Mouse (Mus musculus) liver, postnatal 0 days (tissue): ENCODE results near the gene Tigit. TPM values are rescaled to one million over a fixed set of nuclear protein-coding genes. Genes with fewer than 3 reads are reported as not detected.

Experiments used
- ATAC-seq: fragments of 200-750 bp; cut with Nextera tagmentation; 2 replicates; pipeline ENCODE4 v1.8.0; 2017; ENCODE audit warnings: mild to moderate bottlenecking, moderate library complexity
- DNase-seq: peaks from one replicate; pipeline ENCODE4 v3.0.0-alpha.2; 2016
- H3K27ac ChIP-seq: fragments of 300-500 bp; sonication (generic); 2 replicates; pipeline ENCODE4 v1.5.1; 2014; ENCODE audit warnings: antibody characterized with exemption, moderate library complexity, mild to moderate bottlenecking, low read depth
- H3K27me3 ChIP-seq: fragments of 300-500 bp; sonication (generic); 2 replicates; pipeline ENCODE4 v1.6.1; 2014; ENCODE audit warnings: low read length, control low read depth, mixed read lengths; ENCODE audit not compliant: insufficient read depth
- H3K36me3 ChIP-seq: fragments of 300-500 bp; sonication (generic); replicated peaks from 2 replicates; pipeline ENCODE4 v1.6.1; 2014; ENCODE audit warnings: mild to moderate bottlenecking, control low read depth, low read length, moderate library complexity, mixed read lengths; ENCODE audit not compliant: insufficient read depth
- H3K4me1 ChIP-seq: fragments of 300-500 bp; sonication (generic); 2 replicates; pipeline ENCODE4 v1.6.1; 2014; ENCODE audit warnings: antibody characterized with exemption, mild to moderate bottlenecking, control low read depth; ENCODE audit not compliant: insufficient read depth
- H3K4me2 ChIP-seq: fragments of 300-500 bp; sonication (generic); 2 replicates; pipeline ENCODE4 v1.6.1; 2014; ENCODE audit warnings: low read depth, mild to moderate bottlenecking, low read length, moderate library complexity, mixed read lengths
- H3K4me3 ChIP-seq: fragments of 300-500 bp; sonication (generic); 2 replicates; pipeline ENCODE4 v1.5.1; 2014; ENCODE audit warnings: low read depth, low read length
- H3K9ac ChIP-seq: fragments of 300-500 bp; sonication (generic); replicated peaks from 2 replicates; pipeline ENCODE4 v1.6.1; 2014; ENCODE audit warnings: mild to moderate bottlenecking, moderate library complexity
- H3K9me3 ChIP-seq: fragments of 300-500 bp; sonication (generic); 2 replicates; pipeline ENCODE4 v1.6.1; 2016; ENCODE audit warnings: mild to moderate bottlenecking, control low read depth, low read length, mixed read lengths
- CTCF ChIP-seq: sonication (generic); IDR thresholded peaks from 2 replicates; pipeline ENCODE4 v1.5.1; 2016; ENCODE audit warnings: antibody characterized with exemption, low read depth
- EP300 ChIP-seq: IDR thresholded peaks from 2 replicates; pipeline ENCODE4 v1.6.1; 2016; ENCODE audit warnings: antibody characterized with exemption, low read depth, mild to moderate bottlenecking
- WGBS: fragments of 180-500 bp; shearing (Covaris S2); extraction: QIAGEN DNeasy Blood & Tissue Kit; methylation state at CpG from one replicate; pipeline ENCODE4 v1.1.7; 2014; ENCODE audit not compliant: insufficient replicate concordance; 5-methylcytosine and 5-hydroxymethylcytosine counted together
- microRNA counts: library from miRNA; unstranded; fragments of <30 nt; microRNA quantifications from one replicate; lab custom pipeline; 2015
- microRNA-seq: library from miRNA; unstranded; fragments of <30 nt; microRNA quantifications from one replicate; pipeline ENCODE4, GENCODE M21; 2016
- polyA plus RNA-seq: library from polyadenylated mRNA; unstranded; fragments of >200 nt; fragmentation: Nextera tagmentation; extraction: Ambion mirVana; gene quantifications from 2 replicates; pipeline ENCODE4 v1.2.1, GENCODE M21; 2015

Tigit gene
- polyA plus RNA-seq, 1 experiment from 2014 or later, result 0.12 TPM

DNA sequence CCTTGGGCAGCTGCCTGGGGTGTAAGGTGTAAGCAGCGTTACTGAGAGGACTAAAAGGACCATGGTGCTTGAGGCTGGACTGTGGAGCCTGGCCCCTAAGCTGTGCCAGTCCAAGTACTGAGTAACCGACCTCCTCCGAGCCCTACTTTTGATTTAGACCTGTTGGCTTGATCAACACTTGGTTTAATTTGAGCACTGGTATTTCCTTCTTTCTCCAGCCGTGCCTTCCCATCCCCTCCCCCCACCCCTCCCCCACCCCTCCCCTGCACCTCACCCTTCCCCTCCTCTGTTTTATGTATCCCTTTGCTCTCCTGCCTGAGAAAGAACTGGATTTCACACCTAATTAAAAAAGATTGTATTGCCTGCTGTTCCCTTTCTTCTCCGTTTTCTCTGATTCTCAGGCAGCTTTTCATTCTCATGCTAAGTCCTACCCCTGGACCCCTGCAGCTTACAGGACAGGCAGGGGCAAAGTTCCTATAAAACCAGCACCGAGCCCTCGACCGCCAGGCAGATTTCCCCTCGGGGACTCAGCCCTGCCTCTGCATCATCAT, 60.3 kb downstream of the Tigit start:
- 45% methylated on average over 9 of the region's 9 CpGs for WGBS
- DNase-seq (no peak), ATAC-seq (no peak)
- Histone ChIP-seq H3K9me3 (peaks cover 6% of the 10 kb centered on the region; the same call in 1 of the 2 replicates), H3K4me3 (no peak overlapping the region), H3K27me3 (no peaks in the 10 kb centered on the region), H3K36me3 (no peaks in the 10 kb centered on the region), H3K4me2 (no peak overlapping the region), H3K27ac (no peak overlapping the region), H3K9ac (no peak overlapping the region), H3K4me1 (no peaks in the 10 kb centered on the region)
- TF ChIP-seq EP300, result no peak
- no peak for TF ChIP-seq CTCF

DNA sequence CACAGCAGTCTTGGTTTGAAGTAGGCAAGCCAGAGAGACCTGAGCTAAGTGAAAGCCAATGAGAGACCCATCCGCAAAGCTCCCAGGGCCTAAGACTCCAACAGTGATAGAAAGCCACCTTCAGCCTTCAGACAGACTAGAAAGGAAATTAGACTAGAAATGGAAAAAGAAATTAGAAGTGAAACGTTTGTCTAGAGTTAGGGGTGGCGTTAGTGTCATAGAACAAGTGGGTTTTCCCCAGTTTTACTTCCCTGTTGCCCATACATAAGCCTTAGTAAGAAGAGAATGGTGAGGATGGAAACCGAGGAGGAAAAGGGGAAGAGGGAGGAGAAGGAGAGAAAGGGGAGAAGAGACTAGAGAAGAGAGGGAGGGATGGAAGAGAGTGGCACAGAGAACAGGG, 61.4 kb downstream of the Tigit start:
- TF ChIP-seq EP300 (no peak), CTCF (no peak)
- Histone ChIP-seq H3K36me3 (no peaks in the 10 kb centered on the region), H3K4me3 (no peak overlapping the region), H3K4me2 (no peak overlapping the region), H3K9ac (no peak overlapping the region), H3K27ac (no peak overlapping the region), H3K4me1 (no peaks in the 10 kb centered on the region), H3K27me3 (no peaks in the 10 kb centered on the region), H3K9me3 (peaks cover 5% of the 10 kb centered on the region; the same call in 1 of the 2 replicates)
- ATAC-seq (no peak), DNase-seq (no peak)
- 67% methylated on average over 4 of the region's 4 CpGs for WGBS

DNA sequence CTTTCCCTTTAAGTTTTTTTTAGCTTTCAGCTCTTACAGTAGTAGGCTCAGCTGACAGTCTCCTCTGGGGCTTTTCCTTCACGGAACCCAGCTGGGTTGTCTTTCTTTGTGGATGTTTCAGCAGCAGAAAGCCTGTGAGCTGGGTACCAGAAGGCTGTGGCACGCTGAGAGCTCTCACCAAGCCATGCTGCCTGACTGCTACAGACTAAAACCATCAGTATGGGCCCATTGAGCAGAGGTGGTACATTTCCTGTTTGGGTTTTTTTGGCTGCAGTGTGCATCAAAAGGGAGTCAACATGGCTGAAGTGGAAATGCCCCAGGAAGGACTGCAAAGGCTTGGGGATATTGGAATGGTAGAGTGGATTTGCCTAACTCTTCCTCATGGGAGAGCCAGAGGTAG, 64.2 kb downstream of the Tigit start:
- WGBS, result 71% methylated on average over 2 of the region's 2 CpGs
- H3K9ac ChIP-seq, result no peak overlapping the region
- no peak overlapping the region for H3K4me2 ChIP-seq

More for the DNA sequence above, 64.2 kb downstream of the Tigit start:
- H3K36me3 ChIP-seq, result no peaks in the 10 kb centered on the region
- no peak overlapping the region for H3K27ac ChIP-seq
- TF ChIP-seq EP300, result no peak
- no peak for TF ChIP-seq CTCF
- H3K27me3 ChIP-seq, result no peaks in the 10 kb centered on the region
- no peaks in the 10 kb centered on the region for H3K9me3 ChIP-seq
- no peak for DNase-seq
- no peak for ATAC-seq
- H3K4me3 ChIP-seq, result no peak overlapping the region
- H3K4me1 ChIP-seq, result no peaks in the 10 kb centered on the region

MicroRNA genes within 50 kb of the gene (microRNA counts, 519-probe panel; counts per million panel counts)
- not detected for microRNA mmu-miR-568 (lab: Ali Mortazavi, UCI)

Small RNAs within 50 kb of the gene (microRNA-seq; reads per million reads assigned to microRNA genes)
- gene Mir568, result not detected

Other genes starting within 250 kb of the Tigit start
- not detected in 2 replicates for gene Drd3, start 89.9 kb upstream of the Tigit start, polyA plus RNA-seq
- gene Ccdc191, start 225.7 kb upstream of the Tigit start, polyA plus RNA-seq, result 2.9 and 4.0 TPM in 2 replicates